Mouse (Mus musculus): ENCODE measurements around the gene Pgap2.
A peak's percentile ranks its signal among the peaks of the same experiment; 100 is the strongest.

Gene Pgap2

GRCm38 (mm10) chr7:102267113-102267579 lies 57.1 kb downstream of the Pgap2 start:
- DNase-seq = peak; percentile 92

GRCm38 (mm10) chr7:102267601-102268394 lies 57.8 kb downstream of the Pgap2 start, which contains the start of gene Stim1:
Gene Stim1 (plus strand): TSS chr7:102267806.
- DNase-seq = no peak

DNA sequence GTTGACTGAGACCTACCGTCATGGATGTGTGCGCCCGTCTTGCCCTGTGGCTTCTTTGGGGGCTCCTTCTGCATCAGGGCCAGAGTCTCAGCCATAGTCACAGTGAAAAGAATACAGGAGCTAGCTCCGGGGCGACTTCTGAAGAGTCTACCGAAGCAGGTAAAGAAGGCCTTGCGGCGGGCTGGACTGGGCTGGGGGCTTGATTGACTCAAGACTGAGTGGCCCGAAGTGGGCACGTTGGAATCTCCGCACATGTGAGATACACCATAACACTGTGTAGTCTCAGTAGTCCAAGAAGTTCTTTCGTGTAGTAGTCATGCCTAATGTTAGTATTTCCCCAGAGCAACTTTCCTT lies 58.4 kb downstream of the Pgap2 start:
- no peak for DNase-seq

GRCm38 (mm10) chr7:102272422-102272948 lies 62.5 kb downstream of the Pgap2 start:
- no peak for DNase-seq

GRCm38 (mm10) chr7:102281403-102281802 lies 71.4 kb downstream of the Pgap2 start:
- DNase-seq = no peak

- no peak for DNase-seq
These were observed 72.3 kb downstream of the Pgap2 start for GRCm38 (mm10) chr7:102282261-102282660.
